Mouse (Mus musculus): ENCODE measurements at regions not wholly inside any gene's neighbourhood (a gene's known extent, or its start where the extent isn't known, plus 50 kb on each side); places are given as distances from the start of the nearest gene placed in this dataset.

GRCm38 (mm10) chrX:129272135-129272534, 477.4 kb upstream of the Diaph2 start:
- Histone ChIP-seq H3K4me1 (ENCODE audit: control insufficient read depth, insufficient read depth, low read length) (no peaks in the 10 kb centered on the region), H3K4me3 (ENCODE audit: insufficient read depth, low read depth, low read length) (no peak overlapping the region), H3K27me3 (replicated peaks; ENCODE audit: control insufficient read depth, insufficient read depth, low read length) (no peaks in the 10 kb centered on the region), H3K27ac (ENCODE audit: insufficient read depth, low read depth, low read length) (no peak overlapping the region), H3K36me3 (ENCODE audit: control insufficient read depth, insufficient read depth, low read length) (no peaks in the 10 kb centered on the region)
- DNase-seq: no peak
- TF ChIP-seq CTCF (conservative IDR thresholded peaks at IDR 0.05; ENCODE audit: insufficient read depth, insufficient read length, low read depth, low read length): no peak
- TF ChIP-seq POLR2A (IDR thresholded peaks at IDR 0.05; ENCODE audit: low read depth, low read length): no peak

GRCm38 (mm10) chrX:129303987-129304386, 445.6 kb upstream of the Diaph2 start:
- Histone ChIP-seq H3K4me3 (ENCODE audit: insufficient read depth, low read depth, low read length) (no peak overlapping the region), H3K36me3 (ENCODE audit: control insufficient read depth, insufficient read depth, low read length) (no peaks in the 10 kb centered on the region), H3K27me3 (replicated peaks; ENCODE audit: control insufficient read depth, insufficient read depth, low read length) (no peaks in the 10 kb centered on the region), H3K27ac (ENCODE audit: insufficient read depth, low read depth, low read length) (no peak overlapping the region), H3K4me1 (ENCODE audit: control insufficient read depth, insufficient read depth, low read length) (no peaks in the 10 kb centered on the region)
- WGBS: 35% methylated on average over 5 of the region's 5 CpGs
- no peak for TF ChIP-seq POLR2A (IDR thresholded peaks at IDR 0.05; ENCODE audit: low read depth, low read length)
- peak; percentile 46 for TF ChIP-seq CTCF (conservative IDR thresholded peaks at IDR 0.05; ENCODE audit: insufficient read depth, insufficient read length, low read depth, low read length)
- DNase-seq: peak; percentile 12

- no peak for TF ChIP-seq POLR2A (IDR thresholded peaks at IDR 0.05; ENCODE audit: low read depth, low read length)
- no peak for TF ChIP-seq CTCF (conservative IDR thresholded peaks at IDR 0.05; ENCODE audit: insufficient read depth, insufficient read length, low read depth, low read length)
- Histone ChIP-seq H3K4me3 (ENCODE audit: insufficient read depth, low read depth, low read length) (no peak overlapping the region), H3K36me3 (ENCODE audit: control insufficient read depth, insufficient read depth, low read length) (no peaks in the 10 kb centered on the region), H3K4me1 (ENCODE audit: control insufficient read depth, insufficient read depth, low read length) (no peaks in the 10 kb centered on the region), H3K27ac (ENCODE audit: insufficient read depth, low read depth, low read length) (no peak overlapping the region), H3K27me3 (replicated peaks; ENCODE audit: control insufficient read depth, insufficient read depth, low read length) (no peaks in the 10 kb centered on the region)
- DNase-seq: no peak
Observed at GRCm38 (mm10) chrX:129309380-129309779, 440.2 kb upstream of the Diaph2 start.

GRCm38 (mm10) chrX:129329441-129329840, 420.1 kb upstream of the Diaph2 start:
- TF ChIP-seq CTCF (conservative IDR thresholded peaks at IDR 0.05; ENCODE audit: insufficient read depth, insufficient read length, low read depth, low read length) (no peak), POLR2A (IDR thresholded peaks at IDR 0.05; ENCODE audit: low read depth, low read length) (no peak)
- Histone ChIP-seq H3K4me3 (ENCODE audit: insufficient read depth, low read depth, low read length) (no peak overlapping the region), H3K27me3 (replicated peaks; ENCODE audit: control insufficient read depth, insufficient read depth, low read length) (no peaks in the 10 kb centered on the region), H3K4me1 (ENCODE audit: control insufficient read depth, insufficient read depth, low read length) (no peaks in the 10 kb centered on the region), H3K27ac (ENCODE audit: insufficient read depth, low read depth, low read length) (no peak overlapping the region), H3K36me3 (ENCODE audit: control insufficient read depth, insufficient read depth, low read length) (no peaks in the 10 kb centered on the region)
- 50% methylated on average over 1 of the region's 1 CpGs for WGBS
- DNase-seq: no peak

GRCm38 (mm10) chrX:129332810-129333209, 416.7 kb upstream of the Diaph2 start:
- 76% methylated on average over 1 of the region's 1 CpGs for WGBS
- Histone ChIP-seq H3K36me3 (ENCODE audit: control insufficient read depth, insufficient read depth, low read length) (no peaks in the 10 kb centered on the region), H3K4me3 (ENCODE audit: insufficient read depth, low read depth, low read length) (no peak overlapping the region), H3K27ac (ENCODE audit: insufficient read depth, low read depth, low read length) (no peak overlapping the region), H3K4me1 (ENCODE audit: control insufficient read depth, insufficient read depth, low read length) (no peaks in the 10 kb centered on the region), H3K27me3 (replicated peaks; ENCODE audit: control insufficient read depth, insufficient read depth, low read length) (no peaks in the 10 kb centered on the region)
- DNase-seq: no peak
- TF ChIP-seq POLR2A (IDR thresholded peaks at IDR 0.05; ENCODE audit: low read depth, low read length) (no peak), CTCF (conservative IDR thresholded peaks at IDR 0.05; ENCODE audit: insufficient read depth, insufficient read length, low read depth, low read length) (no peak)
